13 mouse cellular contexts compared by ENCODE assay signal in the genomic region with DNA sequence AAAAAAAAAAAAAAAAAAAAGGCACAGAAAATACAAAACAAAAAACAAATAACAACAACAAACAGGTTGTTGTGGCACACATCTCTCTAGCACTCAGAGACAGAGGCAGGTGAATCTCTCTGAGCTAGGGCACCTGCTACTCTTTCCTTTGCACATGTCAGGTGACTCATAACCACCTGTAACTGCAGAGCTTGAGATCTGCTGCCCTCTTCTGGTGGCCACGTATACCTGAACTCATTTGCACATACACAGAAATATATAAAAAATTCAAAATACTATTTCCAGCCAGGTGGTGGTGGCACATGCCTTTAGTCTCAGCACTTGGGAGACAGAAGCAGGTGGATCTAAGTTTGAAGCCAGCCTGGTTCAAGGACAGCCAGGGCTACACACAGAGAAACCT. TPM values are rescaled to one million over a fixed set of nuclear protein-coding genes. Genes with fewer than 3 reads are reported as not detected.
DNase-seq lines count a peak whose midpoint lies in the region; ATAC-seq lines count a peak whose summit lies in the region.
"Had no signal": no experiment of that assay in that cellular context is flagged by ENCODE, and none has a peak within 500 bp of the region (broad histone marks: within the 10 kb centered on the region; RNA-seq: fewer than 3 reads in every experiment).

No protein-coding gene starts in this region.

- 88% methylated on average over 1 of the region's 1 CpGs for WGBS in hindbrain, embryonic 11.5 days
- WGBS in hindbrain, embryonic 12.5 days = 89% methylated on average over 1 of the region's 1 CpGs
- 95% methylated on average over 1 of the region's 1 CpGs for WGBS in midbrain, embryonic 11.5 days
- WGBS in midbrain, embryonic 10.5 days = 92% methylated on average over 1 of the region's 1 CpGs

- DNase-seq in hindbrain, embryonic 11.5 days (ENCODE audit: low spot score) = peak; percentile 18
- DNase-seq in midbrain, embryonic 11.5 days (ENCODE audit: low spot score, missing footprints) = peak; percentile 82
- no peak for DNase-seq in midbrain, embryonic 10.5 days (ENCODE audit: low spot score)
- DNase-seq in MN1 (ENCODE audit: low spot score) = peak; percentile 18
- DNase-seq in naive thymus-derived CD4-positive, alpha-beta T cell, adult 2 months (ENCODE audit: low read depth) = peak; percentile 75
- no peak for DNase-seq in layer of hippocampus, postnatal 14 days (ENCODE audit: low spot score in 2 of 2)
- no peak for DNase-seq in kidney, adult 9 months
- DNase-seq: embryo, embryonic 11 days; right cerebral cortex, postnatal 25 days had no signal

- H3K27me3 ChIP-seq in hindbrain, embryonic 11.5 days (ENCODE audit: control insufficient read depth, insufficient read depth, low read length) = no peaks in the 10 kb centered on the region
- no peaks in the 10 kb centered on the region for H3K27me3 ChIP-seq in hindbrain, embryonic 12.5 days
- H3K27me3 ChIP-seq in midbrain, embryonic 11.5 days (ENCODE audit: control insufficient read depth, insufficient read depth, low read length) = no peaks in the 10 kb centered on the region
- no peaks in the 10 kb centered on the region for H3K27me3 ChIP-seq in midbrain, embryonic 10.5 days (ENCODE audit: low read depth, poor library complexity, severe bottlenecking)
- H3K27me3 ChIP-seq: limb, embryonic 12.5 days had no signal

- no peak overlapping the region for H3K9ac ChIP-seq in hindbrain, embryonic 11.5 days (ENCODE audit: low read depth, low read length)
- H3K9ac ChIP-seq in hindbrain, embryonic 12.5 days = no peak overlapping the region
- no peak overlapping the region for H3K9ac ChIP-seq in midbrain, embryonic 11.5 days (ENCODE audit: low read length)
- H3K9ac ChIP-seq: limb, embryonic 12.5 days had no signal

- no peak overlapping the region for H3K4me2 ChIP-seq in hindbrain, embryonic 11.5 days (replicated peaks; ENCODE audit: low read depth, low read length)
- no peak overlapping the region for H3K4me2 ChIP-seq in hindbrain, embryonic 12.5 days (replicated peaks)
- no peak overlapping the region for H3K4me2 ChIP-seq in midbrain, embryonic 11.5 days
- H3K4me2 ChIP-seq: limb, embryonic 12.5 days had no signal

- H3K9me3 ChIP-seq in hindbrain, embryonic 11.5 days (ENCODE audit: control insufficient read depth, low read length) = peaks cover 3% of the 10 kb centered on the region; the same call in 1 of the 2 replicates
- H3K9me3 ChIP-seq in hindbrain, embryonic 12.5 days (replicated peaks) = no peaks in the 10 kb centered on the region
- H3K9me3 ChIP-seq in midbrain, embryonic 11.5 days (ENCODE audit: control insufficient read depth, low read length) = no peaks in the 10 kb centered on the region
- H3K9me3 ChIP-seq in midbrain, embryonic 10.5 days (replicated peaks) = peaks cover 4% of the 10 kb centered on the region; the same call in 1 of the 2 replicates
- H3K9me3 ChIP-seq: megakaryocyte, embryonic 14.5 days had no signal

- H3K4me3 ChIP-seq in hindbrain, embryonic 11.5 days (ENCODE audit: low read depth, low read length) = no peak overlapping the region
- H3K4me3 ChIP-seq in hindbrain, embryonic 12.5 days = no peak overlapping the region
- no peak overlapping the region for H3K4me3 ChIP-seq in midbrain, embryonic 11.5 days (ENCODE audit: low read depth, low read length)
- no peak overlapping the region for H3K4me3 ChIP-seq in midbrain, embryonic 10.5 days
- H3K4me3 ChIP-seq: limb, embryonic 12.5 days; megakaryocyte, embryonic 14.5 days had no signal

- no peak for ATAC-seq in hindbrain, embryonic 11.5 days (ENCODE audit: low FRiP score)
- no peak for ATAC-seq in hindbrain, embryonic 12.5 days (ENCODE audit: low FRiP score)
- no peak for ATAC-seq in midbrain, embryonic 11.5 days (ENCODE audit: low FRiP score)
- ATAC-seq: forebrain, embryonic 14.5 days had no signal

- 0 out of 2 replicates have a peak, but pooled peaks cover 2% of the 10 kb centered on the region for H3K36me3 ChIP-seq in hindbrain, embryonic 11.5 days (ENCODE audit: control insufficient read depth, insufficient read depth, low read length)
- 0 out of 2 replicates have a peak, but pooled peaks cover 8% of the 10 kb centered on the region for H3K36me3 ChIP-seq in hindbrain, embryonic 12.5 days
- no peaks in the 10 kb centered on the region for H3K36me3 ChIP-seq in midbrain, embryonic 11.5 days (ENCODE audit: control insufficient read depth, insufficient read depth, low read length)
- peaks cover 27% of the 10 kb centered on the region for H3K36me3 ChIP-seq in midbrain, embryonic 10.5 days

- no peak overlapping the region for H3K27ac ChIP-seq in hindbrain, embryonic 11.5 days (ENCODE audit: low read depth, low read length)
- H3K27ac ChIP-seq in hindbrain, embryonic 12.5 days = no peak overlapping the region
- no peak overlapping the region for H3K27ac ChIP-seq in midbrain, embryonic 11.5 days (ENCODE audit: low read depth, low read length)
- no peak overlapping the region for H3K27ac ChIP-seq in midbrain, embryonic 10.5 days (replicated peaks)
- H3K27ac ChIP-seq: limb, embryonic 12.5 days had no signal

- H3K4me1 ChIP-seq in hindbrain, embryonic 11.5 days (replicated peaks; ENCODE audit: control insufficient read depth, insufficient read depth, low read length) = no peaks in the 10 kb centered on the region
- H3K4me1 ChIP-seq in hindbrain, embryonic 12.5 days = peaks cover 28% of the 10 kb centered on the region
- H3K4me1 ChIP-seq in midbrain, embryonic 11.5 days (ENCODE audit: control insufficient read depth, insufficient read depth, low read length) = peaks cover 18% of the 10 kb centered on the region
- H3K4me1 ChIP-seq in midbrain, embryonic 10.5 days = peaks cover 32% of the 10 kb centered on the region

RNA-seq across cellular contexts. Expression of a gene that starts 46.4 kb away (rescaled TPM):
- polyA plus RNA-seq in hindbrain, embryonic 11.5 days (2014; fragmentation: Nextera tagmentation; extraction: Ambion mirVana) = 32.9 and 41.5 TPM in 2 replicates
- polyA plus RNA-seq in hindbrain, embryonic 12.5 days (2016; fragmentation: Nextera tagmentation; extraction: Ambion mirVana) = 34.5 and 39.3 TPM in 2 replicates
- 33.3 and 36.0 TPM in 2 replicates for polyA plus RNA-seq in midbrain, embryonic 11.5 days (2014; fragmentation: Nextera tagmentation; extraction: Ambion mirVana)
- polyA plus RNA-seq in midbrain, embryonic 10.5 days (2016; fragmentation: Nextera tagmentation; extraction: Ambion mirVana) = 24.8 and 31.3 TPM in 2 replicates
- total RNA-seq in layer of hippocampus, postnatal 14 days (2021) = 10 to 100 TPM; 49.3 to 51.1 TPM

RNA-seq across cellular contexts. Expression of a gene that starts 58.0 kb away (rescaled TPM):
- polyA plus RNA-seq in hindbrain, embryonic 11.5 days (2014; fragmentation: Nextera tagmentation; extraction: Ambion mirVana) = 11.6 and 12.9 TPM in 2 replicates
- polyA plus RNA-seq in hindbrain, embryonic 12.5 days (2016; fragmentation: Nextera tagmentation; extraction: Ambion mirVana) = 12.6 and 14.1 TPM in 2 replicates
- polyA plus RNA-seq in midbrain, embryonic 11.5 days (2014; fragmentation: Nextera tagmentation; extraction: Ambion mirVana) = 9.6 and 10.6 TPM in 2 replicates
- polyA plus RNA-seq in midbrain, embryonic 10.5 days (2016; fragmentation: Nextera tagmentation; extraction: Ambion mirVana) = 8.5 and 9.4 TPM in 2 replicates
- total RNA-seq in layer of hippocampus, postnatal 14 days (2021) = 10 to 100 TPM; 41.3 to 45.0 TPM

Comparison
In these comparisons a context has a peak if more than half of its experiments do, and no peak if none do; other contexts are left out.
1. DNase-seq: peak in hindbrain, embryonic 11.5 days (single experiment), midbrain, embryonic 11.5 days (single experiment), MN1 (single experiment) and naive thymus-derived CD4-positive, alpha-beta T cell, adult 2 months (single experiment); none in midbrain, embryonic 10.5 days (single experiment), layer of hippocampus, postnatal 14 days (0 of 2) and kidney, adult 9 months (single experiment).